Mouse (Mus musculus) embryonic facial prominence, embryonic 10.5 days (tissue): ENCODE data around the gene Frem3. TPM values are rescaled to one million over a fixed set of nuclear protein-coding genes. Genes with fewer than 3 reads are reported as not detected.
A peak's percentile ranks its signal among the peaks of the same experiment; 100 is the strongest.
"Not testable (repeated sequence)": the region's sequence is repeated elsewhere in the genome, so short reads cannot be mapped to it uniquely, and the experiment has no call there.

Experiments used
- DNase-seq: peaks from one replicate; pipeline ENCODE4 v3.0.0-alpha.2; 2017; ENCODE audit warnings: low spot score
- H3K27ac ChIP-seq: fragments of 300-500 bp; sonication (generic); replicated peaks from 2 replicates; pipeline ENCODE4 v1.5.1; 2016; ENCODE audit warnings: mild to moderate bottlenecking
- H3K27me3 ChIP-seq: fragments of 300-500 bp; sonication (generic); replicated peaks from 2 replicates; pipeline ENCODE4 v1.6.1; 2016; ENCODE audit warnings: low read depth, mild to moderate bottlenecking; ENCODE audit not compliant: poor library complexity, severe bottlenecking
- H3K36me3 ChIP-seq: fragments of 300-500 bp; sonication (generic); replicated peaks from 2 replicates; pipeline ENCODE4 v1.6.1; 2016; ENCODE audit warnings: mild to moderate bottlenecking, moderate library complexity
- H3K4me1 ChIP-seq: fragments of 300-500 bp; sonication (generic); 2 replicates; pipeline ENCODE4 v1.6.1; 2016
- H3K4me3 ChIP-seq: fragments of 300-500 bp; sonication (generic); 2 replicates; pipeline ENCODE4 v1.5.1; 2016; ENCODE audit warnings: mild to moderate bottlenecking, moderate library complexity
- H3K9me3 ChIP-seq: fragments of 300-500 bp; sonication (generic); 2 replicates; pipeline ENCODE4 v1.6.1; 2016; ENCODE audit warnings: mild to moderate bottlenecking
- WGBS: fragments of 180-500 bp; shearing (Covaris S2); methylation state at CpG from one replicate; pipeline ENCODE4 v1.1.7; 2016; 5-methylcytosine and 5-hydroxymethylcytosine counted together
- polyA plus RNA-seq: library from polyadenylated mRNA; unstranded; fragments of >200 nt; fragmentation: Nextera tagmentation; extraction: Ambion mirVana; gene quantifications from 2 replicates; pipeline ENCODE4 v1.2.1, GENCODE M21; 2016

Frem3 gene
- polyA plus RNA-seq, 1 experiment from 2014 or later: not detected

DNA sequence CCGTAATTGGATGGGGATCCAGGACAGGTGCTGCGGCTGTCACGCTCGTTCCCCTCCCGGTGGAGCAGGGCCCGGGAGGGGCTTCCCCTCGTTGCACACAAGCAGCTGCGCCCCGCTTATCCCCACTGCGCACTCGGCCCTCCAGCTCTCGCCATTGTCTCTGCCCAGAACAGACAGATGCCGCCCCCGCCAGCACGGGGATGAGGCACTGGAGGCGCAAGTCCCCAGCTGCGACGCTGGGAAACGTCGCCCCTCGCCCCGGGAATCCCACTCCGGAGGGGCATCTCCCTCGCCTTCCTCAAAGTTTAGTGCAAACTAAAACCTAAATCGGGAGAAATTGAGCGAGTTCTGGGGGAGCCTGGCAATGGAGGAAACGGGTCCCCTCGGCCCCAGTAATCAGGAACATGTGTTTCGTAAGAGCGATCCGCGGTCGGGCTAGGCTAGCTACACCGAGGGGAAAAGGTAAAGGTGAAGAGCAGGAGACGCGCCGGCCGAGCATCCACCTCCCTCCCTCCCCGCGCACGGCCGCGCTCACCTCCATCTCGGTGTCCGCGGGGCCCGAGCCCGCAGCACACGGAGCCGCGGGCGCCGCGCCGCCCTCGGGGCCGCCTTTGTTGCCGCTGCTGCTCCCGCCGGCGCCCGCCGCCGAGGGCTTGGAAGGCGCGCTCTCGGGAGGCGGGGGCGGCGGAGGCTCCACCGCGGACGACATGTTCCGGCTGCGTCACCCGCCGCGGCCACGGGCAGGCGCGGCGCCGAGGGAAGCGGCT, 127.7 kb downstream of the Frem3 start:
- WGBS: under 1% methylated on average over 84 of the region's 84 CpGs
- H3K9me3 ChIP-seq: no peaks in the 10 kb centered on the region
- H3K36me3 ChIP-seq: peaks cover 28% of the 10 kb centered on the region
- no peaks in the 10 kb centered on the region for H3K27me3 ChIP-seq
- H3K27ac ChIP-seq: peak overlapping the region; percentile 97
- peak overlapping the region; percentile 87 for H3K4me3 ChIP-seq
- peak; percentile 75 for DNase-seq
- peaks cover 10% of the 10 kb centered on the region for H3K4me1 ChIP-seq

DNA sequence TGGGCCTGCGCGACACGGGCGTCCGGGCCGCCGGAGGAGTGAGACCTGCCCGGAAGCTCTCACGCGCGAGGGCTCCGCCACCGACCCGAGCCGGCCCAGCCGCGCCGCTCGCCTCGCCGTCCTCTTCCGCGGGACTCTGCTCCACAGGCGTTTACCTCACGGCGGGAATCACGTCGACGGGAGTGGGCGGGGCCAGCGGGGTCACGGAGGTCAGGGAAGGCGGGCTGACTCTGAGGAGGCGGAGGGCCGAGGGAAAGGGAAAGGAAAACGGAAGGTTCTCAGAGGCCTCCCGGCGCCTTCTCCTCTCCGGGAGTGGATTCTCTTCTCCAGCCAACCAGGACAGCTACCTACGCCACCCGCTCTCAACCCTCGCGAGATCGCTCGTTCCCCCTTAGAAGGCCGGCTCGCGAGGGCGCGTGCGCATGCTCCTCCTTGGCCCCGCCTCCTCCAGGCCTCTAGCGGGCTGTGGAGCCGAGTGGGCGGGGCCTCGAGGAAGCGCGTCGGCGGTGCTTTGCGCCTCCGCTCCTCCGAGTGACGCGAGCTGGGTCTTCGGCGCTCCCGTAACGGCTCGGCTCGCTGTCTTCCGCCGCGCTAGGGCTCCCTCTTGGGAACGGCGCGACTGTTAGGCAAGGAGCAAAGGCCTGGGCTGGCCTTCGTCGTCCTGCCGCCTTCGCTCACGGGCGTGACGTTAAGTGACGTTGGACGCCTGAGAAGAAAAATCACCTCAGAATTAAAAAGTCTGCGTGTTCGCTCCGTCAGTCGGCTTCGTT, 128.5 kb downstream of the Frem3 start, which contains the start of gene Smarca5:
Gene Smarca5 (minus strand): TSS at position 343 of the 770 bp plus-strand sequence.
- peak; percentile 91 for DNase-seq
- 1% methylated on average over 91 of the region's 91 CpGs for WGBS
- Histone ChIP-seq H3K36me3 (peaks cover 21% of the 10 kb centered on the region), H3K27ac (peak within 1 kb of the TSS; percentile 97), H3K4me3 (peak within 1 kb of the TSS; percentile 87)
- not testable (repeated sequence) for H3K27me3 ChIP-seq, H3K9me3 ChIP-seq, H3K4me1 ChIP-seq

- Histone ChIP-seq H3K27ac (peak overlapping the region; percentile 85), H3K27me3 (no peaks in the 10 kb centered on the region), H3K36me3 (peaks cover 15% of the 10 kb centered on the region), H3K4me1 (peaks cover 10% of the 10 kb centered on the region), H3K4me3 (peak overlapping the region; percentile 87), H3K9me3 (no peaks in the 10 kb centered on the region)
- DNase-seq: no peak
- WGBS: 16% methylated on average over 14 of the region's 14 CpGs
Measured at GRCm38 (mm10) chr8:80739932-80740331, 129.1 kb downstream of the Frem3 start.

Other genes with a start within 250 kb of the Frem3 start
- 11.9 and 13.9 TPM in 2 replicates for gene Gypa, start 117.3 kb upstream of the Frem3 start, polyA plus RNA-seq
- gene Smarca5, start 128.4 kb downstream of the Frem3 start, polyA plus RNA-seq: 106 and 107 TPM in 2 replicates